Mouse (Mus musculus): ENCODE data around the gene Pcif1. TPM values are rescaled to one million over a fixed set of nuclear protein-coding genes. Genes with fewer than 3 reads are reported as not detected.
"Not testable (repeated sequence)": the region's sequence is repeated elsewhere in the genome, so short reads cannot be mapped to it uniquely, and the experiment has no call there.

The Pcif1 gene
- polyA plus RNA-seq, 1 experiment from 2014 or later, result 67.5 TPM

GRCm38 (mm10) chr2:164868491-164868890 is 10.6 kb upstream of the Pcif1 start:
- no peak for ATAC-seq (ENCODE audit: insufficient number of reproducible peaks, low FRiP score, low TSS enrichment, low read depth)
- H3K9ac ChIP-seq, result no peak overlapping the region
- 74% methylated on average over 7 of the region's 7 CpGs for WGBS
- H3K4me1 ChIP-seq, result no peaks in the 10 kb centered on the region; the same call in 1 of the 2 replicates
- H3K4me2 ChIP-seq, result no peak overlapping the region
- H3K36me3 ChIP-seq, result no peaks in the 10 kb centered on the region
- no peak overlapping the region for H3K4me3 ChIP-seq
- no peaks in the 10 kb centered on the region for H3K27me3 ChIP-seq
- H3K9me3 ChIP-seq, result peaks cover 3% of the 10 kb centered on the region; the same call in 1 of the 2 replicates
- no peak overlapping the region for H3K27ac ChIP-seq

GRCm38 (mm10) chr2:164871602-164872303 is 7.4 kb upstream of the Pcif1 start:
- H3K4me2 ChIP-seq, result no peak overlapping the region
- H3K9ac ChIP-seq, result no peak overlapping the region
- peaks cover 3% of the 10 kb centered on the region; the same call in 1 of the 2 replicates for H3K9me3 ChIP-seq
- no peak overlapping the region for H3K27ac ChIP-seq
- peaks cover 13% of the 10 kb centered on the region for H3K4me1 ChIP-seq
- WGBS, result 59% methylated on average over 6 of the region's 6 CpGs
- no peak for ATAC-seq (ENCODE audit: insufficient number of reproducible peaks, low FRiP score, low TSS enrichment, low read depth)
- no peaks in the 10 kb centered on the region for H3K36me3 ChIP-seq
- H3K27me3 ChIP-seq, result no peaks in the 10 kb centered on the region
- no peak overlapping the region for H3K4me3 ChIP-seq

GRCm38 (mm10) chr2:164873621-164874020 is 5.5 kb upstream of the Pcif1 start:
- WGBS, result 54% methylated on average over 3 of the region's 3 CpGs
- Histone ChIP-seq H3K27me3 (no peaks in the 10 kb centered on the region), H3K9ac (no peak overlapping the region), H3K4me2 (no peak overlapping the region), H3K36me3 (peaks cover 5% of the 10 kb centered on the region; the same call in 1 of the 2 replicates), H3K4me1 (peaks cover 20% of the 10 kb centered on the region), H3K27ac (peak overlapping the region; percentile 57; the same call in 1 of the 2 replicates), H3K4me3 (no peak overlapping the region), H3K9me3 (no peaks in the 10 kb centered on the region)
- ATAC-seq (ENCODE audit: insufficient number of reproducible peaks, low FRiP score, low TSS enrichment, low read depth), result no peak

GRCm38 (mm10) chr2:164874239-164874769 is 4.8 kb upstream of the Pcif1 start:
- H3K27ac ChIP-seq, result peak overlapping the region; percentile 57
- WGBS, result 25% methylated on average over 1 of the region's 1 CpGs
- peaks cover 5% of the 10 kb centered on the region; the same call in 1 of the 2 replicates for H3K36me3 ChIP-seq
- H3K27me3 ChIP-seq, result no peaks in the 10 kb centered on the region
- ATAC-seq (ENCODE audit: insufficient number of reproducible peaks, low FRiP score, low TSS enrichment, low read depth), result peak; percentile 11; the same call in 1 of the 2 replicates
- peaks cover 22% of the 10 kb centered on the region for H3K4me1 ChIP-seq
- H3K9ac ChIP-seq, result no peak overlapping the region
- no peak overlapping the region for H3K4me2 ChIP-seq
- H3K4me3 ChIP-seq, result no peak overlapping the region
- H3K9me3 ChIP-seq, result no peaks in the 10 kb centered on the region

- peaks cover 28% of the 10 kb centered on the region for H3K4me1 ChIP-seq
- H3K27ac ChIP-seq; H3K4me2 ChIP-seq; ATAC-seq (ENCODE audit: insufficient number of reproducible peaks, low FRiP score, low TSS enrichment, low read depth); H3K9me3 ChIP-seq; H3K27me3 ChIP-seq; H3K36me3 ChIP-seq; H3K9ac ChIP-seq; H3K4me3 ChIP-seq: not testable (repeated sequence)
- 42% methylated on average over 2 of the region's 2 CpGs for WGBS
Measured at GRCm38 (mm10) chr2:164875648-164876047, 3.5 kb upstream of the Pcif1 start.

GRCm38 (mm10) chr2:164877376-164878215 is 1.5 kb upstream of the Pcif1 start:
- not testable (repeated sequence) for H3K36me3 ChIP-seq; H3K27ac ChIP-seq; H3K9ac ChIP-seq; ATAC-seq (ENCODE audit: insufficient number of reproducible peaks, low FRiP score, low TSS enrichment, low read depth); H3K9me3 ChIP-seq; H3K27me3 ChIP-seq
- Histone ChIP-seq H3K4me3 (peak overlapping the region; percentile 92; the same call in 1 of the 2 replicates), H3K4me1 (peaks cover 32% of the 10 kb centered on the region), H3K4me2 (peak overlapping the region; percentile 83; the same call in 1 of the 2 replicates)
- WGBS, result 71% methylated on average over 11 of the region's 11 CpGs

GRCm38 (mm10) chr2:164878509-164879227 is 436 bp upstream of the Pcif1 start:
- H3K27me3 ChIP-seq, result no peaks in the 10 kb centered on the region
- H3K4me3 ChIP-seq, result peak overlapping the region; percentile 92
- H3K4me2 ChIP-seq, result peak overlapping the region; percentile 83
- 1% methylated on average over 28 of the region's 28 CpGs for WGBS
- peak overlapping the region; percentile 99 for H3K9ac ChIP-seq
- H3K27ac ChIP-seq, result peak overlapping the region; percentile 100
- peaks cover 32% of the 10 kb centered on the region for H3K4me1 ChIP-seq
- ATAC-seq (ENCODE audit: insufficient number of reproducible peaks, low FRiP score, low TSS enrichment, low read depth), result peak; percentile 43
- H3K9me3 ChIP-seq, result no peaks in the 10 kb centered on the region
- peaks cover 17% of the 10 kb centered on the region for H3K36me3 ChIP-seq

- Histone ChIP-seq H3K9me3 (no peaks in the 10 kb centered on the region), H3K4me2 (peak overlapping the region; percentile 83), H3K27me3 (no peaks in the 10 kb centered on the region), H3K4me3 (peak overlapping the region; percentile 92), H3K9ac (peak overlapping the region; percentile 99), H3K27ac (peak overlapping the region; percentile 100), H3K4me1 (peaks cover 23% of the 10 kb centered on the region), H3K36me3 (peaks cover 26% of the 10 kb centered on the region)
- WGBS, result under 1% methylated on average over 71 of the region's 72 CpGs
- peak; percentile 85 for ATAC-seq (ENCODE audit: insufficient number of reproducible peaks, low FRiP score, low TSS enrichment, low read depth)
Measured at GRCm38 (mm10) chr2:164879568-164880277, 619 bp downstream of the Pcif1 start.

GRCm38 (mm10) chr2:164882619-164883018 is 3.5 kb downstream of the Pcif1 start:
- H3K27ac ChIP-seq, result no peak overlapping the region
- H3K27me3 ChIP-seq, result no peaks in the 10 kb centered on the region
- H3K36me3 ChIP-seq, result peaks cover 50% of the 10 kb centered on the region
- no peak overlapping the region for H3K4me2 ChIP-seq
- WGBS, result 80% methylated on average over 9 of the region's 9 CpGs
- no peak for ATAC-seq (ENCODE audit: insufficient number of reproducible peaks, low FRiP score, low TSS enrichment, low read depth)
- H3K4me1 ChIP-seq, result peaks cover 28% of the 10 kb centered on the region
- H3K9ac ChIP-seq, result no peak overlapping the region
- no peaks in the 10 kb centered on the region for H3K9me3 ChIP-seq
- H3K4me3 ChIP-seq, result no peak overlapping the region

GRCm38 (mm10) chr2:164885788-164886187 is 6.7 kb downstream of the Pcif1 start:
- peaks cover 82% of the 10 kb centered on the region for H3K36me3 ChIP-seq

GRCm38 (mm10) chr2:164886617-164887016 is 7.5 kb downstream of the Pcif1 start:
- Histone ChIP-seq H3K9ac (no peak overlapping the region), H3K27ac (no peak overlapping the region), H3K9me3 (no peaks in the 10 kb centered on the region), H3K4me3 (no peak overlapping the region), H3K4me2 (no peak overlapping the region), H3K27me3 (no peaks in the 10 kb centered on the region), H3K4me1 (peaks cover 10% of the 10 kb centered on the region; the same call in 1 of the 2 replicates), H3K36me3 (peaks cover 90% of the 10 kb centered on the region)
- 96% methylated on average over 10 of the region's 10 CpGs for WGBS
- ATAC-seq (ENCODE audit: insufficient number of reproducible peaks, low FRiP score, low TSS enrichment, low read depth), result no peak

More at GRCm38 (mm10) chr2:164885788-164886187, 6.7 kb downstream of the Pcif1 start:
- Histone ChIP-seq H3K27ac (peak overlapping the region; percentile 18), H3K9ac (no peak overlapping the region), H3K4me1 (peaks cover 13% of the 10 kb centered on the region), H3K4me2 (no peak overlapping the region), H3K27me3 (no peaks in the 10 kb centered on the region), H3K9me3 (no peaks in the 10 kb centered on the region), H3K4me3 (no peak overlapping the region)
- 38% methylated on average over 7 of the region's 7 CpGs for WGBS
- no peak for ATAC-seq (ENCODE audit: insufficient number of reproducible peaks, low FRiP score, low TSS enrichment, low read depth)

Data from limb, embryonic 15.5 days (tissue).